Mouse (Mus musculus): ENCODE data around the gene Alkbh1.

Gene Alkbh1

DNA sequence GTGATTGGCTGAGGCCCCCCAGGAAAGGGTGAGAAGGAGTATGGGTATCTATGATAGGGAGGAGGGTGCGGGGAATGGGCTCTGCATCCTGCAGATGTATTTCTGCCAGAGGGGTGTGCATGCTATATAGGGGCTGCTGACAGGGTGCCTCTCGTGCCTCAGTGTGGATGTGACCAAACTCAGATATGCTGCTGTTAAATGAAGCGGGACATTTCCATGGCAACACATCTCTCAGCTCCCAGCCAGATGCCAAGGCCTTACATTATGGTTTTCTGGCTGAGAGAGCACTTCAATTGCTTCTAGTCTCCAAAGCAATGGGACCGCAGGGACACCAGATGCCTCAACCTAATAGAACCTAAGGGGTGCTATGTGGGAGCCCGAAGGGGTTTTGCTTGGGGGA lies 24.9 kb downstream of the Alkbh1 start:
- DNase-seq (ENCODE audit: low read depth, low spot score): peak; percentile 46

DNA sequence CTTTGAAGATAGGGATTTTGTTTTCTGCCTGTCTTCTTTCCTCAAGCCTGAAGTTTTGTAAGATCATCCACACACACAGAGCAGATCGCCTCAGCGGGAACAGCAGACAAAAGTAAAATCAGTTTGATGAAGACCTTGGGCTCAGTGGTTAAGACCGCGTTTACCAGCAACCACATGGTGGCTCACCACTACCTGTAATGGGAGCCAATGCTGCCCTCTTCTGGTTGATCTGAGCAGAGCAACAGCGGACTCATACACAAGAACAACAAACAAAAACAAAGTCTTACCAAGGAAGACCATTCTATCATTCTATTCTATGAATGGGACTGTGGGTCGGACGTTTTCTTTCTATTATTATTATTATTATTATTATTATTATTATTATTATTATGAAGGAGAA lies 27.1 kb downstream of the Alkbh1 start:
- no peak for DNase-seq (ENCODE audit: low read depth, low spot score)

DNA sequence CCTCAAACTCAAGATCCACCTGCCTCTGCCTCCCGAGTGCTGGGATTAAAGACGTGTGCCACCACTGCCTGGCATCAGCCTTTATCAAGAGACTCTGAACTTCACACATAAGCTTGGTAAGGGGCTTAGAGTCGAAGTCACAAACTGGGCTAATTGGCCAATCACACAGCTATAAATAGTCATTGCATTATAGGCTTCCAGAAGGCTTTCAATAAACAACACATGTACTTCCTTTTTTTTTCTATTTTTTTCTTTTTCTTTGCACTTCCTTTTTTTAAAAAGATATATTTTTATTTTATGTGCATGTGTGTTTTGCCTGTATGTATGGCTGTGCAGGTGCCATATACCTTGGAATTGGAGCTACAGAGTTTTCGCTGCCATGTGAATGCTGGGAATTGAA lies 28.5 kb downstream of the Alkbh1 start:
- no peak for DNase-seq (ENCODE audit: low read depth, low spot score)

DNA sequence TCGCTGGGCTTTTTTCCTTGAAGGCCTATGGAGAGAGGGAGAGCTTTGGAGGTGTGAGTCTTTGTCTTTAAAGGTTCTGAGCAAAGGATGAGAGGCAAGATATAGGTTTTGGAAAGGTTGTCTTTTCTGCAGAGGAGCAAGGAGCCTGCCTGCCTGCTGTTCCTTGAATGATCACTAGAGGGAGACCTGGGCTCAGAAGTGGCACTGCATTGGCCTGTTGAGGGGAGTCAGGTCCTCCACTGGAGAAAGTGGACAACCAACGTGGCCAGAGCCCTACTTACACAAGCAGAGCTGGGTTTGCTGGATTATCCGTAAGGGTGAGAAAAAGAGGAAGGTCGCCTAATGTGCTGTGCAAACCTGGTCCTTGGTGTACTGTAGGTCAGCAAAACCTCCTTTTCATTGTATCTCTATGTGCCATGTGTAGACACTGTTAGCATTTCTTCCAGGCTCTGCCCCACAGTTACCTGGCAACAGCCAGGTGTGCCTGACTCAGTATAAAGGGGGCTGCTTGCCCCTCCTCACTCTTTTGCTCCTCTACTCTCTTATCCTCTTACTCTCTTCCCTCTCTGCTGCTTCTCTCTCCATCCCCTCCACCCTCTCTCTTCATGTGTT lies 30.5 kb downstream of the Alkbh1 start:
- no peak for DNase-seq (ENCODE audit: low read depth, low spot score)

GRCm38 (mm10) chr12:87410999-87411398 lies 32.8 kb downstream of the Alkbh1 start:
- DNase-seq (ENCODE audit: low read depth, low spot score): no peak

GRCm38 (mm10) chr12:87409123-87409522 lies 34.7 kb downstream of the Alkbh1 start:
- DNase-seq (ENCODE audit: low read depth, low spot score): no peak

DNA sequence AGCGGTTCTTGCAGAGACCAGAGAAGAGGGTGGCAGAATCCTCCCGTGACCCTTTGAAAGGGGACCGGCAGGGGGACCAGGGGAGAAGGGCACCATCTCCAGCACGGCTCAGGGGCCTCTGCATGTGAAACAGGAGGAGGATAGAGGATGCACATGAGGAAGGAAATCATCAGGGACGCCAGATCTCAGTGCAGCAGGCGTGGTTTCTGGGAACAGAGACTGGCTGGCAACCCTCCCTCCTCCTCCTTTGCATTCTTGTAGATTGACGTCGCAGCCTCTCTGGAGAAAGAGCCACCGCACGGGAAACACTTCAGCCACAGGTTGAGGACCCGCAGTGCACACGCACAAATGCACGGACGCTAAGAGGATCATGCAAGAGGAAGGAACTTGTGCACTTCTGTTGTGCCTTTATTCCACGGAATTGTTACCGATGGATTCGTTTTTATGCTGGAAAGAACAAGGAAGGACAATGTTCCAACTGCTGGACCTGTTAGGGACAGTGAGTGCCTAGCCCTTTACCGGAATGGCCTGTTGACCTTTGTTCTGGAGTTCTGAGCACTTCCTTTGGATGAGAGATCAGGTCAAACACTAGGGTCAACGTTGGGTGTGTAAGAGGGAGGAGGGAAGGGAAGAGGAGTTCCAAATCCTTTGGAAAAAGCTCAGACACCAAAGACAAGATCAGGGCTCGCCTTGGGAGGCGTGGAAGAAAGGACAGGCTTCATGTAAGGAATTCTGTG lies 35.8 kb downstream of the Alkbh1 start:
- no peak for DNase-seq (ENCODE audit: low read depth, low spot score)

- no peak for DNase-seq (ENCODE audit: low read depth, low spot score)
These were observed 38.1 kb downstream of the Alkbh1 start for GRCm38 (mm10) chr12:87405721-87406120.

GRCm38 (mm10) chr12:87405165-87405564 lies 38.7 kb downstream of the Alkbh1 start:
- no peak for DNase-seq (ENCODE audit: low read depth, low spot score)

- no peak for DNase-seq (ENCODE audit: low read depth, low spot score)
These were observed 41.9 kb downstream of the Alkbh1 start for GRCm38 (mm10) chr12:87401883-87402282.

- DNase-seq (ENCODE audit: low read depth, low spot score): no peak
These were observed 44.5 kb downstream of the Alkbh1 start for GRCm38 (mm10) chr12:87399119-87399819.

DNA sequence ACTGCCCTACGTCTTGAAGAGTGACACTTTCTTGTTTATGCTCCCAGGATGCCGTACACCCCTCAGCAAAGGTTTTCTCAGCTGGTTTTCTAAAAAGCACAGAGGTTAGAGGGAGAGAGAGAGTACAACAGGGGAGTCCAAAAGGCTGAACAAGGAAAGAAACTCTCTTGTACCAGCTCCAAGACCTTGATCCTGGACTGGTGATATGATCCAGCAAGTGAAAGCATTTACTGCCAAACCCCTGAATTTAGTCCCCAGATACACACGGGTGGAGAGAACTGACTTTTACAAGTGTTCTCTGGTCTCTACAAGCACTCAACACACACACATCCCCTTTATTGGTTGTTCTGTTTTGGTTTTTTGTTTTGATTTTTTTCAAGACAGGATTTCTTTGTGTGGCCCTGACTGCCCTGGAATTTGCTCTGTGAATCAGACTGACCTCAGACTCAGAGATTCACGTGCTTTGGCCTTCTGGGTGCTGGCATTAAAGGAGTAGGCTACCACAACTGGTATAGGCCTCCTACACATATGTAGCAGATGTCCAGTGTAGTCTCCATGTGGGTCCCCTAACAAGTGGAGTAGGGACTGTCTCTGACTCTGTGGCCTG lies 45.9 kb downstream of the Alkbh1 start:
- no peak for DNase-seq (ENCODE audit: low read depth, low spot score)

GRCm38 (mm10) chr12:87397126-87397525 lies 46.7 kb downstream of the Alkbh1 start:
- no peak for DNase-seq (ENCODE audit: low read depth, low spot score)

DNA sequence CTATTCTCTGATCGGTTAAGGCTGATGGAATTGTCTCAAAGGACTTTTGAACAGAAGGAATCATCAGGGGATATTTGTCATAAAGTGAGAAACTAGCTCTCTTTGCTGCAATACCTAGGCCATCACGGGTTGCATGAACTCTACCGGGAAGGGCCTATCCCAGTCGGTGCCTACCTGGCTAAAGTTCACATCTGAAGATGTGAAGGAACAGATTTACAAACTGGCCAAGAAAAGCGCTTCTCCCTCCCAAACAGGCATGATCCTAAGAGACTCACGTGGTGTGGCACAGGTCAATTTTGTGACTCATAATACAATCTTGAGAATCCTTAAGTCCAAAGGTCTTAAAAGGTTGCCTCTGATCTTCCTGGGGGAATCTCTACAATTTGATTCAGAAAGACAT lies 49.5 kb downstream of the Alkbh1 start:
- DNase-seq (ENCODE audit: low read depth, low spot score): no peak

- DNase-seq (ENCODE audit: low read depth, low spot score): no peak
These were observed 50.2 kb downstream of the Alkbh1 start for GRCm38 (mm10) chr12:87393447-87394145.

- DNase-seq (ENCODE audit: low read depth, low spot score): no peak
These were observed 52.5 kb downstream of the Alkbh1 start for GRCm38 (mm10) chr12:87391355-87391754.

DNA sequence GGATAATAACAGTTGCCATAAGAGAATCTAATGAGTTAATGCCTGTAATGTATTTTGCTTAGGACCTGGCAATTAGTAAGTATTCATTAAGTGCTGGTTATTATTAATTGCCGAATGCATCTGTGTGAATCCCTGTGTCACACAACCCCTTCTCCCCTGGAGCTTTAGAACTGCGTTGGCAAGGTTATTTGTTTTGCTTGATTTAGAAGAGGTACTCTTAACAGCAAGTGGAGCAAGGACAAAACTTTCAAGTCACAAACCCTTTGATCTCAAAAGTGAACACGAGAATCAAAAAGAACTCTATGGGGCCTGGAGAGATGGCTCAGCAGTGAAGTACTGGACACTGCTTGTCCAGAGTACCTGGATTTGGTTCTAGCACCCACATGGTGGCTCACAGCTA lies 54.6 kb downstream of the Alkbh1 start:
- no peak for DNase-seq (ENCODE audit: low read depth, low spot score)

- DNase-seq (ENCODE audit: low read depth, low spot score): peak; percentile 99
These were observed 55.6 kb downstream of the Alkbh1 start, which contains the start of gene Sptlc2 for GRCm38 (mm10) chr12:87388122-87388774. Sptlc2 (minus strand) TSS chr12:87388355.

GRCm38 (mm10) chr12:87387171-87388121 lies 56.4 kb downstream of the Alkbh1 start:
- DNase-seq (ENCODE audit: low read depth, low spot score): no peak

DNA sequence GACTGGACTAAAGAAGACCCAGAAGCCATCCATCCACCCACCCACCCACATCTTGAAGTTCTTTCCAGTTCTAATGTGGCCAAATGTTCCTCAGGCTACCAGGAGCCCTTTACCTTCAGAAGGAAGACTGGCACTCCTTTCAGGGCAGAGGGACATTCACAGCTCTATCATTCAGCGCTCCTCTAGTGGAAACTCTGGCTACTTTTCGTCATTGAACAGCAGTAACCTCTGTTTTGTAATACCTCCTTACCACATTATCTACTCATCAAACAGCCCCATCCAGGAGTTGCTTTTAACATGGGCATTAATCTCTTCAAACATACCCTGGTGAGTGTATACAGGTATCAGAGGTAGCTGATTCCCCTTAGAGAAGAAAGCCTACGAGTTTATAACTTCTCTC lies 58.8 kb downstream of the Alkbh1 start:
- no peak for DNase-seq (ENCODE audit: low read depth, low spot score)
